Mouse (Mus musculus): ENCODE measurements around the gene Otulinl.

Otulinl gene

GRCm38 (mm10) chr15:27616159-27616558 is 65.2 kb downstream of the Otulinl start:
- DNase-seq (ENCODE audit: low read depth, low spot score), result no peak

GRCm38 (mm10) chr15:27613255-27613654 is 68.1 kb downstream of the Otulinl start:
- DNase-seq (ENCODE audit: low read depth, low spot score), result no peak

DNA sequence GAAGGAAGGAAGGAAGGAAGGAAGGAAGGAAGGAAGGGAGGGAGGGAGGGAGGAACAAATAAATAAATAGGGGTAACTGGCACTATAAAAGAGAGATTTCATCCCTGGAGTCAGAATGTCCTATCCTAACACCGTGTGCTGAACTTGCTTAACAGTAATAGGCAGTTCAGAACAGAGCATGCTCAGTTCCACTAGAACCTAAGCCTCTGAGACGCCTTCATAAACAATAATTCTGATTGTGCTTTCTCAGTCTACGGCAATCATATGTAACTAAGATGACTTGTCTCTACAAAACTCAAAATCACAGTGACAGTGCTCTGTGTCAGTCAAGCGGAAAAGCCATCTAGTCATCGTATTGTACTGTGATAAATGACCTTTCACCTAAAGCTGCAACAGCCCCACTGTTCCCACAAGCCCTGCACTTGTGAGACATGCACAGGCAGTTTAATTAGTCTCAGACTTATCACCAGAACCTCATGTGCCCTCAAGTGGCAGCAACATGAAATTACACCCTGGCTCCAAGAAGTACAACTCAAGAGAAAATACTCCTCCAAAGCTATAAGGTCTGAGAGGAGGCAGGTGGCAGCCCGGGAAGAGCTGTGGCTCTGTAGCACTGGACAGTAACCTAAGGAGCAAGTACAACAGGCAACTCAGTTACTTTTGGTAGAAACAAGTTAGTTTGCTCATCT is 68.7 kb downstream of the Otulinl start:
- peak; percentile 80 for DNase-seq (ENCODE audit: low read depth, low spot score)

DNA sequence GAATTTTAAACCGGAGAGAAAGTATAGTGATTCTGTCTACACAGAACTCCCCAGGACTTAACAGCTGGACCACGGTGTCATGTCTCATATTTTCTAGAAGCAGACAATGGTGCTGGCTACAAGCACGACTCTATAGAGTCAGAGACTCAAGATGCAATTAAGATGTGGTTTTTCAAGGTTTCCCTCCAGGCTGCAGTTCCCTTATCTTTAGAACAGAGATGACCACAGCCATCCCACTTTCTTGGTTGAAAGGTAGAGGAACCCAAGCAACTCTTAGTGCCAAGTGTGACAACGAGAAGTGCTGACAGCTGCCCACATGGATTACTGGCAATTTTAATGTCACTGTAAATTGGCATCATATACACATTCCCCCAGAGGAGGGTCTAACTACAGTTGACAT is 71.8 kb downstream of the Otulinl start:
- DNase-seq (ENCODE audit: low read depth, low spot score), result no peak

DNA sequence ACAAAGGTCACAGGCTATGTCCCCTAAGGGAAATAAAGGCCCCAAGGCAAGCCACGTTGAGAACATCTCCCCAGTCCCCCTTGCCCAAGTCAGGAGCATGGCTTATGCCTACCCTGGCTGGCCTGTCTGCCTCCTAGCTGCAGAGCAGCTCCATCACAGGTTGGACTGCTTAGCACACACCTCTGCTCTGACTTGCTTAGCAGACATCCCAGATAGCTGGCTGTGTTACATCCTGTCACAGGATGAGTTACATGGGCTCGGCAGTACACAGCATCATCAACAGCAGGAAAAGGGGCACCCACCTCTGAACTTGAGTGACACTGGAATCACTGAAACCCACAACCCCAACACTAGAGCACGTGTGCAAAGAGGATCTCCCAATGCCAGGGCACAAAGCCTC is 76.1 kb downstream of the Otulinl start:
- no peak for DNase-seq (ENCODE audit: low read depth, low spot score)
